In the genomic region with DNA sequence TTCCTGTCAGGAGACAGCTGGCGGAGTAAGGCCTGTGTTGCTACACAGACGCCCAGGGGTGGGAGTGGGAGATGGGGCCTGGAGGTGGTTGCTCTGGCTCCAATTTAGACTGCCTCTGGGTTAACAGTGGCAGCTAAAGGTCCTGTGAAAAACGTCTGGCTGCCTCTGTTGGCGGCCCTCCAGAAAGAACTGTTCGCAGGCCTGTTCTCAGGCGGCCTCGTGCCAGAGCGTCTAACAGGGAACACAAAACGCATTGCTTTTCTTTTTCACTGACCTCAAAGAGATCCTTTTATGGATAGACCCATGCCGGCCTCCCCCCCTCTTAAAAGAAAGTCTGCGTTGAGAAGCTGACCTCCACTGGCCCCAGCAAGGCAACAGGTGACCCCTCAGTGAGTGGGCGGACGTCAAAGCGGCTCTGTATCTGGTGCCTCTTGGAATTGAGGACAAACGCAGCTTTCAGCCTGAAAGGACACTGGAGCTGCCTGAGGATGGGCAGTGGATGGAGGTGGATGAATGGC, we compare ENCODE assay signal across 8 mouse cellular contexts.
DNase-seq lines count a peak whose midpoint lies in the region; ATAC-seq lines count a peak whose summit lies in the region.

No protein-coding gene starts in this region.

- H3K36me3 ChIP-seq in midbrain, embryonic 11.5 days (ENCODE audit: control insufficient read depth, insufficient read depth, low read length): no peaks in the 10 kb centered on the region
- H3K36me3 ChIP-seq in midbrain, embryonic 10.5 days: no peaks in the 10 kb centered on the region
- no peaks in the 10 kb centered on the region for H3K36me3 ChIP-seq in forebrain, embryonic 14.5 days (ENCODE audit: control insufficient read depth, insufficient read depth, low read length)
- H3K36me3 ChIP-seq in heart, embryonic 13.5 days: no peaks in the 10 kb centered on the region
- no peaks in the 10 kb centered on the region for H3K36me3 ChIP-seq in kidney, embryonic 15.5 days
- H3K36me3 ChIP-seq in limb, embryonic 11.5 days (ENCODE audit: control insufficient read depth, insufficient read depth, low read length): no peaks in the 10 kb centered on the region

- H3K4me3 ChIP-seq in midbrain, embryonic 11.5 days (ENCODE audit: low read depth, low read length): no peak overlapping the region
- no peak overlapping the region for H3K4me3 ChIP-seq in midbrain, embryonic 10.5 days
- no peak overlapping the region for H3K4me3 ChIP-seq in forebrain, embryonic 14.5 days (ENCODE audit: low read depth, low read length)
- H3K4me3 ChIP-seq in heart, embryonic 13.5 days: no peak overlapping the region
- H3K4me3 ChIP-seq in kidney, embryonic 15.5 days (replicated peaks): no peak overlapping the region
- no peak overlapping the region for H3K4me3 ChIP-seq in limb, embryonic 11.5 days (ENCODE audit: low read depth, low read length)

- ATAC-seq in midbrain, embryonic 11.5 days (ENCODE audit: low FRiP score): peak; percentile 38; the same call in 1 of the 2 replicates
- ATAC-seq in forebrain, embryonic 14.5 days: peak; percentile 92
- peak; percentile 80 for ATAC-seq in heart, embryonic 13.5 days (ENCODE audit: extremely low read depth, insufficient number of reproducible peaks, low FRiP score, low TSS enrichment)
- ATAC-seq in kidney, embryonic 15.5 days (replicated peaks; ENCODE audit: low FRiP score): peak; percentile 90
- ATAC-seq in limb, embryonic 11.5 days (ENCODE audit: insufficient number of reproducible peaks, low FRiP score, low TSS enrichment, low read depth): peak; percentile 57
- ATAC-seq in erythroblast, adult 5-6 weeks (replicated peaks; ENCODE audit: low FRiP score, poor library complexity, severe bottlenecking): no peak

- H3K27me3 ChIP-seq in midbrain, embryonic 11.5 days (ENCODE audit: control insufficient read depth, insufficient read depth, low read length): no peaks in the 10 kb centered on the region
- no peaks in the 10 kb centered on the region for H3K27me3 ChIP-seq in midbrain, embryonic 10.5 days (ENCODE audit: low read depth, poor library complexity, severe bottlenecking)
- no peaks in the 10 kb centered on the region for H3K27me3 ChIP-seq in forebrain, embryonic 14.5 days (replicated peaks; ENCODE audit: control insufficient read depth, insufficient read depth, low read length)
- H3K27me3 ChIP-seq in heart, embryonic 13.5 days (replicated peaks): no peaks in the 10 kb centered on the region
- H3K27me3 ChIP-seq in kidney, embryonic 15.5 days: no peaks in the 10 kb centered on the region
- no peaks in the 10 kb centered on the region for H3K27me3 ChIP-seq in limb, embryonic 11.5 days (ENCODE audit: control insufficient read depth, insufficient read depth, low read length)

- H3K4me2 ChIP-seq in midbrain, embryonic 11.5 days: no peak overlapping the region
- H3K4me2 ChIP-seq in forebrain, embryonic 14.5 days (ENCODE audit: low read length): no peak overlapping the region
- peak overlapping the region; percentile 39 for H3K4me2 ChIP-seq in heart, embryonic 13.5 days
- H3K4me2 ChIP-seq in kidney, embryonic 15.5 days: 0 out of 2 replicates have a peak overlapping the region, but pooled peaks have one; percentile 12
- no peak overlapping the region for H3K4me2 ChIP-seq in limb, embryonic 11.5 days (ENCODE audit: low read depth, severe bottlenecking)

- H3K4me1 ChIP-seq in midbrain, embryonic 11.5 days (ENCODE audit: control insufficient read depth, insufficient read depth, low read length): no peaks in the 10 kb centered on the region
- H3K4me1 ChIP-seq in midbrain, embryonic 10.5 days: no peaks in the 10 kb centered on the region
- H3K4me1 ChIP-seq in forebrain, embryonic 14.5 days (ENCODE audit: control insufficient read depth, insufficient read depth, low read length): no peaks in the 10 kb centered on the region
- H3K4me1 ChIP-seq in heart, embryonic 13.5 days: peaks cover 20% of the 10 kb centered on the region
- peaks cover 10% of the 10 kb centered on the region for H3K4me1 ChIP-seq in kidney, embryonic 15.5 days
- H3K4me1 ChIP-seq in limb, embryonic 11.5 days (ENCODE audit: control insufficient read depth, insufficient read depth, low read length): no peaks in the 10 kb centered on the region

- H3K9me3 ChIP-seq in midbrain, embryonic 11.5 days (ENCODE audit: control insufficient read depth, low read length): no peaks in the 10 kb centered on the region
- no peaks in the 10 kb centered on the region for H3K9me3 ChIP-seq in midbrain, embryonic 10.5 days (replicated peaks)
- H3K9me3 ChIP-seq in forebrain, embryonic 14.5 days (replicated peaks; ENCODE audit: control insufficient read depth, low read length): no peaks in the 10 kb centered on the region
- no peaks in the 10 kb centered on the region for H3K9me3 ChIP-seq in heart, embryonic 13.5 days
- no peaks in the 10 kb centered on the region for H3K9me3 ChIP-seq in kidney, embryonic 15.5 days (replicated peaks)
- no peaks in the 10 kb centered on the region for H3K9me3 ChIP-seq in limb, embryonic 11.5 days (ENCODE audit: control insufficient read depth, low read length)

- no peak overlapping the region for H3K9ac ChIP-seq in midbrain, embryonic 11.5 days (ENCODE audit: low read length)
- H3K9ac ChIP-seq in forebrain, embryonic 14.5 days (ENCODE audit: low read length): no peak overlapping the region
- peak overlapping the region; percentile 1; the same call in 1 of the 2 replicates for H3K9ac ChIP-seq in heart, embryonic 13.5 days
- H3K9ac ChIP-seq in kidney, embryonic 15.5 days: no peak overlapping the region
- H3K9ac ChIP-seq in limb, embryonic 11.5 days (ENCODE audit: low read length): no peak overlapping the region

- 55% methylated on average over 15 of the region's 15 CpGs for WGBS in midbrain, embryonic 11.5 days
- WGBS in midbrain, embryonic 10.5 days: 68% methylated on average over 15 of the region's 15 CpGs
- 27% methylated on average over 15 of the region's 15 CpGs for WGBS in forebrain, embryonic 14.5 days
- WGBS in heart, embryonic 13.5 days: 28% methylated on average over 15 of the region's 15 CpGs
- 20% methylated on average over 15 of the region's 15 CpGs for whole genome bisulfite sequencing in kidney, embryonic 15.5 days
- WGBS in limb, embryonic 11.5 days: 41% methylated on average over 15 of the region's 15 CpGs

- H3K27ac ChIP-seq in midbrain, embryonic 11.5 days (ENCODE audit: low read depth, low read length): no peak overlapping the region
- H3K27ac ChIP-seq in midbrain, embryonic 10.5 days (replicated peaks): no peak overlapping the region
- H3K27ac ChIP-seq in forebrain, embryonic 14.5 days (ENCODE audit: low read depth, low read length): no peak overlapping the region
- H3K27ac ChIP-seq in heart, embryonic 13.5 days (replicated peaks): peak overlapping the region; percentile 88
- H3K27ac ChIP-seq in kidney, embryonic 15.5 days: no peak overlapping the region
- H3K27ac ChIP-seq in limb, embryonic 11.5 days (replicated peaks; ENCODE audit: low read depth, low read length): 0 out of 2 replicates have a peak overlapping the region, but pooled peaks have one; percentile 26

- no peak for DNase-seq in midbrain, embryonic 11.5 days (ENCODE audit: low spot score, missing footprints)
- no peak for DNase-seq in midbrain, embryonic 10.5 days (ENCODE audit: low spot score)
- DNase-seq in forebrain, embryonic 14.5 days (ENCODE audit: low spot score): peak; percentile 81
- DNase-seq in limb, embryonic 11.5 days (ENCODE audit: low spot score): peak; percentile 42
- DNase-seq in ovary, postnatal 10 days (ENCODE audit: low spot score): peak; percentile 45

Comparison
In these comparisons a context has a peak if more than half of its experiments do, and no peak if none do; other contexts are left out.
1. DNase-seq: peak in forebrain, embryonic 14.5 days (single experiment), limb, embryonic 11.5 days (single experiment) and ovary, postnatal 10 days (single experiment); none in midbrain, embryonic 11.5 days (single experiment) and midbrain, embryonic 10.5 days (single experiment).
2. H3K27ac ChIP-seq: peak in heart, embryonic 13.5 days (single experiment) and limb, embryonic 11.5 days (single experiment); none in midbrain, embryonic 11.5 days (single experiment), midbrain, embryonic 10.5 days (single experiment), forebrain, embryonic 14.5 days (single experiment) and kidney, embryonic 15.5 days (single experiment).
3. H3K4me2 ChIP-seq: peak in heart, embryonic 13.5 days (single experiment) and kidney, embryonic 15.5 days (single experiment); none in midbrain, embryonic 11.5 days (single experiment), forebrain, embryonic 14.5 days (single experiment) and limb, embryonic 11.5 days (single experiment).